Mouse (Mus musculus) heart, postnatal 36 days (tissue): ENCODE results near the gene Pick1. TPM values are rescaled to one million over a fixed set of nuclear protein-coding genes. Genes with fewer than 3 reads are reported as not detected.
A peak's percentile ranks its signal among the peaks of the same experiment; 100 is the strongest.

Experiments
- DNase-seq, 2 experiments: peaks; one replicate each; pipeline ENCODE4 v3.0.0; 2021 to 2022
- intact Hi-C: fragments of 180-260 bp; cut with DNase I; formaldehyde crosslinking; loops from one replicate; pipeline ENCODE4 v1.15.1; 2025
- total RNA-seq, 2 experiments: library from RNA; stranded (reverse); gene quantifications; 2 replicates each; pipeline ENCODE4 v1.2.3; 2021

The Pick1 gene
- 10 to 100 TPM; 22.4 to 24.1 TPM for total RNA-seq

DNA sequence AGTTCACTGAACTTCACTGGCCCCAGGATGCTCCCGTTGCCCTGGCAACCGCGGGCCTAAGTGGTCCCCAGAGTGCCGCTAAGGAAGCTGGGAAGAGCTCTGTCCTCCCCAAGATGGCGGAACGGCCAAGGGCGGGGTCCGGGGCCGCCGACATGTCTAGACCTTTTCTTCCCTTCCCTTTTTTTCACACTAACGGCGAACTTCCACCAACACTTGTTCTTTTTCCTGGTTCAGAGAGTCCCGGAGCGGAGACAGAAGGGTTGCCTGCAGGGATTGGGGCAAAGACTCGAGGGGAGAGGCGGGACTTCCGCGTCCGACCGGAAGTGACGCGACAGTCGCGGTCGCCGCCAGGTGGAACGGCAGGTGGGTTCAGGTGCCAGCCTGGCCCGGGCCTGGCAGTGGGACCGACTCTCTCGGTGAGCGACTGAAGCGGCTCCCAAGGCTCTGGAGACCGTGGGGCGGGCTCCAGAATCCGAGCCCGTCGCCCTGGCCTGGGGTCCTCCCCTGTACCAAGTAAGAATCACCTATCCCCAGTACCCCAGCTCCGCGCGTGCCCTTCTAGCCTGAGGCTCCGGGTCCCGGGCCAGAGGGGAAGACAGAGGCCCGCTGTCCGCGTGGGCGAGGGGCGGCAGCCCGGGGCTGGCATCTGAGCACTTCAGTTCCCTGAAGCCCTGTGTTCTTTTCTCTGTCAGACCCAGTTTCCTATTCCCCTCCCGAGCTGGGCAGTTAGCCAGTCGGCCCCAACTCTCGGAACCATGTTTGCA, at the start of gene Pick1, which contains the start of gene Gm49486:
Gene Pick1, plus strand, starts transcription at position 116 of the 764 bp plus-strand sequence.
Gene Gm49486, plus strand, starts transcription at position 334 of the 764 bp plus-strand sequence.
- peak; percentile 92 to 93 for DNase-seq
- intact Hi-C loops: no loop called here

GRCm38 (mm10) chr15:79185213-79185612, 43.8 kb upstream of the Pick1 start:
- no peak for DNase-seq
- intact Hi-C loops: no loop called here

DNA sequence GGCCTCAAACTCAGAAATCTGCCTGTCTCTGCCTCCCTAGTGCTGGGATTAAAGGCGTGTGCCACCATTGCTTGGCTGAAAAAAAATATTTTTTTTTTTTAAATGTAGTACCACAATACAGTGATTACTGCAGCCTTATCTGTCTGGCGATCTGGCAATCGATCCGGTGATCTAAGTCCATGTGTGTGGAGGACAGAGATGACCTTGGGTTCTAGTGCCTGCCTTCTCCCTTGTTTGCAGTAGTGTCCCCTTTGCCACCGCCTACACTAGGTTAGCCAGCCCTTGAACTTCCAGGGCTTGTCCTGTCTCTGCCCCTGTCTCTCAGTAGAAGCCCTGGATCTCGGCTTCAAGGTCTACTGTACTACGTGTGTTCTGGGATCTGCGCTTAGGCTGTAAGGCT, 41.2 kb upstream of the Pick1 start:
- no peak for DNase-seq
- intact Hi-C loops: no loop called here

DNA sequence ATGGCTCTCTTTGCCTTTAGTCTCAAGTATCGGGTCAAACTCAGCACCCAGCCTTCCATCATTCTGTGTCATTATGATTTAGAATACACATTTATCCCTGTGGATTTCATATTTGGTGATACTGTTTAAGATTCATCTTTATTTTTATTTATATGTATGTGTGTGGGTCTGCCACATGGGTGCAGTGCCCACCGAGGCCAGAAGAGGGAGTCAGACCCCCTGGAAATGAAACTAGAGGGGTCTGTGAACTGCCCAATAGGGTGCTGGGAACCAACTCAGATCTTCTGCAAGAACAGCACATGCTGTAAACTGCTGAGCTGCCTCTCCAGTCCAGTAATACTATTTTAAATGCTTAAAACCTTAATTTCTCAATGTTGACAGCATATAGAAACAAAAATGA, 37.5 kb upstream of the Pick1 start:
- intact Hi-C loops: no loop called here
- no peak for DNase-seq

DNA sequence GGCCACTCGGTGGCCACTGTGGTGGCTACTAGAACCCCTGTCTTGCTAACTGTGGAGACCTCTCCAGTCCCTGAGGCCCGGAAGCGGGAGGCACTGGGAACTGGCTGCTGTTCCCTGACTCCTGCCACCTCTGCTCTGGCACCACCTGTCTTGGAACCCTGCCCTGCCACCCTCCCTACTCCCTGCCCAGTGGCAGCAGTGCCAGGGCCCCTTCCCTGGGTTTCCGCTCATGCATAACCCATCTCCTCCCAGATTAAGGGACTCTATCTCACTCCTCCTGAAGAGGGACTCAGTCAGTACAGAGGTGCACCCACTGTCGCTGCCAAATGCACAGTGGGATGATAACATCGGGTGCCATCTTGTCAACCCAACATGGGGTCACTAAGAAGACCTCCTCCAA, 36.5 kb upstream of the Pick1 start:
- no peak for DNase-seq
- intact Hi-C loops: no loop called here

DNA sequence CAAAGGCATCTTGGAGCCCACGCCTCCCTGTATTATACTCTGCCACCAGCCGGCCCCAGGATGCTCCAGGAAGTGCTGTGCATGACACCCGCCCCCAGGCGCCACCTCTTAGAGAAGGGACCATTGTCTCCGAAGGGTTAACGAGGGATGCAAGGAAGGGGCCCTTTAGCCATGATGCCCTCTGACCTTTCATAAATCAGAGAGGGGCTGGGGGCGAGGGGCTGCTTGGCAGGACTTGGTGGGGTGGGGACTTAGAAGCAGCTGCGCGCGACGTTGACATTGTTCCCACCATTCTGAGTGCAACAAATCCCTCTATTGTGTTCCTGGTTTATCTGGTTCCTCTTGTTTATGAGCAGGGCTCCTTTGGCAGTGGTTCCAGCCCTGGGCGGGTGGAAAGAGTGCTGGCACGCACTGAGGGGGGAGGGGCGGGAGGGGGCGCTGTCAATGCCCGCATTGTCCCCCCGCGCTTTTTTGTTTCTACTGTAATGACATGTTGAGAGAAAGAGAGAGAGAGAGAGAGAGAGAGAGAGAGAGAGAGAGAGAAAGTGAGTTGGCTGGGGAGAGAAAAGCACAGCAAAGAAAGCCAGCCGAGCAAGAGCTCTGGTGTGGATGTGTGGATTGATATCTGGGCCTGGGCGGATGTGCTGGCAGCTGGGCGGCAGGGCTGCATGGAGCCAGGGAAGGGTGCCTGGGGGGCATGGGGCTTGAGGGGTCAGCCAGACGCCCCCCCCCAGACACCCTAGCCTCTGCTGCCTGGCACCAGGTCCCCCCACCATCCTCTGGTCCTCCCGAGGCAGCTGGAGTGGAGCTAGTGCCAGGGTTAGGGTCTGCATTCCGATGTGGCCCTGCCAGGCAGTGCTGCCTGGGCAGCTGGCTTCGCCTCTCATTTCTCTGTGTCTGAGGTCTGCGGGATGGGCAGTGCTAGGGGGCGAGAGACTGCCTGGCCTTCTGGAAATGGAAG, 35.8 kb upstream of the Pick1 start:
- peak; percentile 28 to 43 for DNase-seq
- intact Hi-C loops: no loop called here

DNA sequence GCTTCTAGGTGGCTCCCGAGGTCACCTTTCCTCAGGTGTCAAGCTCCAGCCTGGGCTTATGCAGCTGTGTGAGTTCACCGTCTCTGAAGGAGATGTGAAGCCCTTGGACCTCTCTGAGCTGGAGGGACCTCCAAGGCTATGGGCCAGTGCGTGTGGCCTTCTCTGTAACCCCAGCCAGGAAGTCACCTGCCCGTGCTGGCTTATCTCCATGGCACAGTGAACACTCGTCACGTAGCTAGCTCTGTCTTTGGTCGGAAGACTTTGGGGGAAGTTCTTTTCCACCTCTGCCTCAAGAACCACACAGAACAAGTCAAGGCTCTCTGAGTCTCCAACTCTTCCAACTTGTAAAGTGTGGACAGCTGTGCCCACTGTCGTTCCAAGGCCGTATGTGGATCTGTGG, 34.9 kb upstream of the Pick1 start:
- DNase-seq: no peak
- intact Hi-C loops: no loop called here

GRCm38 (mm10) chr15:79194946-79195345, 34.0 kb upstream of the Pick1 start:
- no peak for DNase-seq

GRCm38 (mm10) chr15:79195492-79195891, 33.5 kb upstream of the Pick1 start:
- intact Hi-C loops: no loop called here

More at GRCm38 (mm10) chr15:79194946-79195345, 34.0 kb upstream of the Pick1 start:
- intact Hi-C loops: no loop called here

DNA sequence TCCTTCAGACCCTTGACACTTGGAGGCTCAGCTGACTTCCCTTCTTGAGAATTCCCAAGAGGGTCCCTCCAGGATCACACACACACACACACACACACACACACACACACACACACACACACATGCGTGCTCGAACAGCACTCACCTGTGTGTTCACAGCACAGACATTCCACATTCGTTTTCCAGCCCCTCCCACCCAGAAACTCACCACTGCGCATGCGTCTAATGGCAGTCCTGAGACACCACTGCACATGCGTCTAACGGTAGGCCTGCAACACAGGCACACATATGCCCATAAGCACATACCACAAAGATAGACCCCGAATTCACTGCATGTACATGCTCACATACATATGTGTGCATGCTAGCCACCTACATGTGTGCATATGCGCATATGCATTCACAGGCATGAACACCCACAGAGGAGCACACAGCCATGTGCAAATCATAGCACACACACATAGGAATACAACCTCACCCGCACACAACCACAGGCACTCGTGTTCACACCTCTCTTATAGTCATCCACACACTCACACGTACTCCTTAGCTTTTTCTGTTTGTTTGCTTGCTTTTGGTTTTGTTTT, 29.5 kb upstream of the Pick1 start:
- no peak for DNase-seq
- intact Hi-C loops: no loop called here

More at GRCm38 (mm10) chr15:79195492-79195891, 33.5 kb upstream of the Pick1 start:
- peak; percentile 30 to 51 for DNase-seq

GRCm38 (mm10) chr15:79201491-79202150, 27.4 kb upstream of the Pick1 start:
- no peak for DNase-seq
- intact Hi-C loops: no loop called here

DNA sequence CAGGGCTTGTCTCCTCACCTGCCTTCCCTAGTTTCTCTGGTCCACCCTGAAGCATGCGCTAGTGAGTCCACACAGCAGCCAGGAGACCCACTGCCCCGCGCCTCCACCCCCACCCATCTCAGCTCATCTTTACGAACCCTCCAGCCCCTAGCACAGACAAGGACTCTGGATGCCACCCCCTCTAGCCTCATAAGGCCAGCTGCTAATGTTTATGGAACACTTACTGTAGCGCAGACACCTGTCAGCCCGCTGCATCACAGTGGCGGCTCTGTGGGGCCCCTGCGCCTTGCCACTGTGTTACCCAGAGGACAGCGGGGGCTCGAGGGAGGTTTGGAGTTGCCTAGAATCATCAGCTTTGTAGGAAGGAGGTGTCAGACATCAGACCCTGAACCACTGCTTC, 26.4 kb upstream of the Pick1 start:
- no peak for DNase-seq
- intact Hi-C loops: no loop called here

DNA sequence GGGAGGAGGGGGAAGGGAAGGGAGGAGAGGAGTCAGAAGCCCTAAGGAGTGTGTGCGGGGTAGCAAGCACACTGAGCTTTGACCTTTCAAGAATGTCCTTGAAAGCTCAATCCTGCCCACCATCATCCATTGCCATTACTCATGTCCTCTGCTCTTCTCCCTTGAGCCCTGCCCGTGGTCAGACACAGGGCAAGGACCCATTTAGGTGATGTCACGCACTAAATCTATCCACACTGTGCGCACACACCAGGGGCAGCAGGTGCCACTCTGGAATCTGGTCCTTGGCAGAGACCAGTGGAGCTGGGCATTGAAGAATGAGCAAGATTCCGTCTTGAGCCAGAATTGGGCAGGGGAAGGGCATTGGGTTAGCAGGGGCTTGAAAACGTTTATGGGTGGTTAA, 20.8 kb upstream of the Pick1 start:
- DNase-seq: no peak
- intact Hi-C loops: no loop called here

DNA sequence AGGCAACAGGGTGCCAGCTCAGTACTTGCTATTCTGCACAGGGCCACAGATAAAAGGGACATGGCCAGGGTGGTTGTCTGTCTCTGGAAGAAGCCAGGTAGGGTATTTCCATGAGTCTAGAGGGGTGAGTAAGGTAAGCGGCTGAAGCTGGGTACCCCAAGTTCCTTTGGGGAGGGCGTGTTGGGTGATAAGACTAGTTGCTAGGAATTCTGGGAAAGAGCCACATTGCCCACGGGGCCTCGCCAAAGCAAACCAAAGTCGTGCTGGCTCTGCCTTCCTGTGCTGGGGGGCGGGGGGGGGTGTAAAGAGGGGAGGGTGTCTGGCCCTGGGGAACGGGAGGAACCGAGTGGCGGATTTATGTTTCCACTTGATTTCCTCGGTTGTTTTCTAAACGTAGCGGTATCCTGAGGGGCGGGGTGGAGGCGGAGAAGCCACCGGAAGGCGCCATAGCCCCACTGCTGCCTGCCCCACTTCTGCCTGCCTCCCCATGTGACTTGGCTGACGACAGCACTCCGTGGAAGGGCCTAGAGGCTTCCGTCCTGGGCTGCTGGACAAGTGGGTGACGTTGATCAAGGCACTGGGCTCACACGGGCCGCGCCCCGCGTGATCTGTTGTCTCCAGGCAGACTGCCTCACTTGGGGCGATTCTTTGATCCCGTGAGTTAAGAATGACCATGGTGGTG, 20.1 kb upstream of the Pick1 start:
- intact Hi-C loops: no loop called here
- peak in 1 of 2 experiments; percentile 48 for DNase-seq

- no peak for DNase-seq
- intact Hi-C loops: no loop called here
Observed at GRCm38 (mm10) chr15:79210357-79210756, 18.6 kb upstream of the Pick1 start.

- no peak for DNase-seq
- intact Hi-C loops: no loop called here
Observed at GRCm38 (mm10) chr15:79212750-79213446, 16.1 kb upstream of the Pick1 start.

- DNase-seq: no peak
- intact Hi-C loops: no loop called here
Observed at GRCm38 (mm10) chr15:79213591-79213990, 15.4 kb upstream of the Pick1 start.

DNA sequence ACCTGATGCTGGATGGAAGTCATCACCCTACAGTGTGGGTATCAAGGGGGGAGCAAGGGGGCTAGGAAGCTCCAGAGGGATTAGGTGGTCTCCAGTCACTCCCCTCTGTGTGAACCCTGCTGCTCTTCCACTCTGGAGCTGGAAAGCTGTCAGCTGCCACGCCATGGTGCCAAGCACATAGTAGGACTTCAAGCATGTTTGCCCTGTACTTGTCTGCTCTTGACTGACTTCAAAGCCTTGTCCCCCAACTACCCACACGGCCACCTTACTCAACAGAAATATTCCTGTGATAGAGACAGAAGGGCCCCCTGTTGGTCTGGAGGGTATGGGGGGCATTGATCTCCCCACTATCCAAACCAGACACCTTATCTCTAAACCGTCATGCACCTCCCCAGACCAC, 12.8 kb upstream of the Pick1 start:
- intact Hi-C loops: no loop called here
- DNase-seq: no peak

GRCm38 (mm10) chr15:79219572-79219971, 9.4 kb upstream of the Pick1 start:
- DNase-seq: no peak
- intact Hi-C loops: no loop called here
